Mouse (Mus musculus): ENCODE results near the gene Gabrb2.

The Gabrb2 gene

DNA sequence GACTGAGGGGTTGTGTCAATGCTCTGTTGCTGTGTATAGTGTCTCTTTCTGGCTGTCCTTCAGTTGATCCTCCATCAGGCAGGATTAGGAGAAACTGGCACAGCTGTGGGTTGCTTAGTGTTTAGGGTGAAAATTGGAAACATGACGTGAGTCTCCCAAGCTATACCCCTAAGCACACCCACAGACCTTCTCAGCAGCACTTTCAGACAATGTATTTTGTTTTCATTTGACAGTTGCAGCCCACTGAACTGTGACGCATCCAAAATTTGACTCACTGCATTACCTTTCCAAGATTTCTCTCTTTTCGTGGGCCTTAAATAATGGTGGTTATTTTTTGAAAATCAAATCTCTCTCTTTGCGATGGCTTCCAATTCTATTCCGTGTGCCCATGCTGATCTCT is 115.7 kb downstream of the Gabrb2 start:
- DNase-seq: no peak

DNA sequence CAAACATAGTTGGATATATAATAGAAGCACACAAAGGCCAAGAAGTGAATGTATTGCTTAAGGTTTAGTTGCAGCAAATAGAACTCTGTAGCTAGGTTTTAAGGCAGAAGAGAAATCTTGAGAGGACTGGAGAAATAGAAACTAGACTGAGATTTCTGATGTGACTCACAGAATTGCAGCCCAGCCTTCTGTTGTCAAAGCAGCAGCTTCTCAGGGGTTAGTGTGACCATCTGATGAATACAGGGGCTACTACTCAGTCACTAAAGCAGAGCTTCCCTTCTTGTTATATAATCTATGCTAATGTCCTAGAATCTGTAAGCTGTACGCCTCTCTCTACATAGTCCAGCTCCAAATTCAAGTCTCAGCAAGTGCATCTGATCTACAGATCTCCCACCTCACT is 116.3 kb downstream of the Gabrb2 start:
- no peak for DNase-seq

DNA sequence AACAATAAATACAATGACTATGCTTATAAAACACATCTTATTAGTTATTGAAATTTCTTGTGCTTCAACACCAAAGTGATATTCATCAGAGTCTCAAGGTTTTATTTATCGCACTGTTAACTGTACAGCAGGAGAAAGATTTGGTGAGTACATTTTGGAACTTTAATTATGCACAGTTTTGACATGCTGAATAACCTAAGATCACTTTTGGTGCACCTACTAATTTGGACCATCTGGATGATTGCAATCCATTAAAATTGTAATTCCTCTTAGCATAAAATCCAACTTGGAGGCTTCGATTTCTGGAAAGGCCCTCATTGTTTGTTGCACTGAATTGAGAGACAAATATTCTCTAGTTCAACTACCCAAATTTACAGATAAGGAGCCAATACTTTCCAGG is 123.3 kb downstream of the Gabrb2 start:
- DNase-seq: no peak

DNA sequence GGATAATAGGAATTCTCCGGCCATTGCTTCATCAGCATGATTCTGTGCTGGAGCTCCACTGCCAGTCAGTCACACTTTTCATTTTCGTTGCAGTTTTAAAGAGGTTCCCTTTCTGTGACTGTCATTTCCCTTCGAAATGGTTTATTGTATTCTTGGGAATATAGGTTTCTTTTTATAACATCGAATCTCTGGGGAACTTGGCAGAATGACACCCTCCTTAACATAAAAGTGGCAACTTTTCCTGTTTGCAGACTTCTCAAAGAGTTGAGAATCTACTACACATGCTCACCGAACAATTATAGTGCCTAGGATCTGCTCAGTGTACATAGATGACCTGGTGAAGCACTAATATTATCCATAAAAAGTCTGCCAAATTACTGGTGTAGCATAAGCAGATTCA is 146.5 kb downstream of the Gabrb2 start:
- DNase-seq: no peak

DNA sequence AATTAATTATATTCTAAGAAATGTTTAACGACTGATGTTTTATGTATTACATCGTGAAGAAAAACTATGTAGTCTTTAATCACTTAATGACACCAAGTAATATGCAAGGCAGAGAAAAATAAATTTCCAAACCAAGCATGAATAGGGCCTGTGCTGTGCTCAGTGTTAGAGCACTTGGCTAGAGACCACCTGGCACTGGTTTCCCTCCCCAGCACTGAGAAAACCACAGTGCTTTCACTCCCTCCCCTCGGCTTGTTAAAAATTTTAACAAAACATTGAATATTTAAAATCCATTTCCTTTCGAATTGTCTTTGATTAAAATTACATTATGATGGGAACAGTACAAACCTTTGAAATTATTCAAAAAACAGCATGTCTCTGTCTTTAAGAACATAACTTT is 151.9 kb downstream of the Gabrb2 start:
- DNase-seq: no peak

DNA sequence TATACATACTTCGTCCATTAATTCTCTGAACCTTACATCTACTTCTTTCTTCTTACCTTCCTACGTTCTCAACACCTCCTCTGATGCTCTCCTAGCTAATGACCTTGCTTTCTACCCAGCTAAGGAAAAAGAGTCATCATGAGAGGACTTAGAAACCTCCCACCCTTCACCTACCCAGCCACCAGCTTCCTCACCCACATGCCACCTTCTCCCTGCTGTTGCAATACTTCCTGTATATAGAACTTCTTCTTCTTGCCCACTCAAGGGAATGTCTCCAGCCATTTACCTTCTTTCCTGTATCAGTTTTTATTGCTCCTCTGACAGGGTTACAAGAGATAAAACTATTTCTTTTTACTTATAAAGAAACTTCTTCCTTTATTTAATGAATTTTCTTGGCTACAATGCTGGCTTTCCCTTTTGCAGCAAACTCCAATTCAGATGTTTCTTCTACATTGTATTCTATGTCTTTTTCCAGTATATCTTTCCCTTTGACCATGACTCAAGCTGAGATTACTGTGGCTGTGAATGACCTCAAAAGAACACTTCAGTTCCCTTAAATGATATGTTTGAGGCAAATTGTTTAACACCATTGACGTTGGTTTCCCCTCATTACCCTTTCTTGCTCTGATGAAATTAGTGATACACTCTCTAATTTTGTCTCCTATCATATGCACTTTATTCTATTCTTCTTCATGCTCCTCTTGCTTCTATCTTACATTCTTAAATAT is 155.8 kb downstream of the Gabrb2 start:
- no peak for DNase-seq

DNA sequence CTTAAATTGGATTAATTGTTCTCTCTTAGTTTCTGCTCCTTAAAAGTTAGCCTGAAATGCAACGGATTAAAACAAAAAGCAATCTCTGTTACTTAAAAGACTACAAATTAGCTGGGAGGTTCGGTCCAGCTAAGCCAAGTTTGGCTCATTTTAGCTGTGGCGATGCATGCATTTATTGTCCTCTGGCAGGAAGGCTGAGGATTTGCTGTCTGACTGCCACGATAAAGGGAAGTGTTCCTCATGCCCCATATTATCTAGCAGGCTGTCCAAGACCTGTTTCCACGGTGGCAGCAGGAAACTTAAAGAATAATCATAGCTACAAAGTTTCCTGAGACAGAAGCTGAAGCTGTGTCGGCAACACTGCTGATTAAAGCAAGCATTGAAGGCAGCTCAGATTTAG is 160.2 kb downstream of the Gabrb2 start:
- DNase-seq: no peak

DNA sequence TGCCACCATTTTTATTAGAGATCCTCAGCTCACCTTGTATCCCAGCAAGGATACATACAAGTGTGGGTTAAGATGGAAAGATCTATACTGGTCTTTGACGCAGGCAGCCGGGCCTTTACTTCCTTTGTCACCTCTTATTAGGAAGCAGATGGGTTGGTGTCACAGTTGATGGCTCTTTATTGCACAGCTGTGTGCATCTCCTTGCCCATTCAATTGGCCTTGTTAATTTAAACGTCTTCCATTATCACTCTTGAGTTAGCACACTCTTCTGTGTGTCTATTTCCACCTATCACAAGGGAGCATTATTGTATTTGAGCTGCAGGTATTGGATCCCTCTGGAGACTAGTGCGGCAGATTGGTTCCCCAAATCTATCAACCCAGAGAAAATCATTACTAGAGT is 161.6 kb downstream of the Gabrb2 start:
- DNase-seq: no peak

DNA sequence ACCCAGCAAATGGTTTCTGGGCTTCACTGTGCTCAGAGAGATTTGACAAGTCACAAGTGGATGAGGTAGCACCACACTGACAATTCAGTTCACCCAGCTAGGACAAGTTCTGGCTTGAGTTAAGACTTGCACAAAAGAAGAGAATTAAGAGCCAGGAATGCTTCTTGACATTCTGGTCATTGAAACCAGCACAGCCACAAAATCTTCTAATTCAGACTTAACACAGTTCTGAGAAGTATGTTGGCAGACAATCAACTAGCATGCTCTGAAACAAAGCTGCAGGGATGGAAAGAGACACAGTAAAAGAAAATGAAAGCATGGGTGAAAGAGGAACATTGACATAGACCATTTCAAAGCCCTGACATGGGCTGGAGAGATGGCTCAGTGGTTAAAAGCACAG is 162.2 kb downstream of the Gabrb2 start:
- no peak for DNase-seq

DNA sequence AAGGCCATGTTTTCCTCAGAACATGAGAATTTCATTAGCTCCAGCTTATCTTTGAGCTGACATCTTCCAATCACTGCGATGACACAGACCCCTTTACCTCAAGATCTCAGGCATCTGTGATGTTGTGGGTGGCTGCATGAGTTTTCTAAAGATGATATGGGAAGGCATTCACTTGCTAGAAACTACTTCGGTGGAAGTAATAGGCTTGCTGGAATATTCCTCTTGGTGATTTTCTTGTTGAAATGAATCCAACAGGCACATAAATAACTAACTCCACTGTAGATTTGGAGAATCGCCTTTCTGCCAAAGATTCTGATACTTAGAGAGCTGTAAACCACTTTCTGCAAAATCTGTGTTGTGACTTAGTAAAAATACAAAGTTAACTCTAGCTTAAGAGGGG is 172.9 kb downstream of the Gabrb2 start:
- DNase-seq: no peak

DNA sequence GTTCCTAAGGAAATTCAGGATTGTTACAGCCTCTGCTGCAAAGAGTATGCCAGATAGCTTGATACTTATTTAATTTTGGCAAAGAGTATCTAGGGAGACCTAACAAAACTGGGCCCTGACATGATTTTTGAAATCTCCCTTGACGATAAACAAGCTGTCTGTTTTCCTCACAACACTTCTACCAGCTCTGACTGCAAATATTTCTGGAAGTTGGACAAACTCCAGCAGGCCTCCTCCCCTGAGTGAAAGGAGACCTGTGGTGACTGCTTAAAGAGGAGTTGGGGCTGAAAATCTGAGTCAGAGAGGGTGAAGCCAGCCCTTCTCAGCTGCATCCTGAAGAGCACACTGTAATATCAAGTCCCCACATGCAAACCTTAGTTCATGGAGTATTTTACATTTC is 186.7 kb downstream of the Gabrb2 start:
- DNase-seq: no peak

DNA sequence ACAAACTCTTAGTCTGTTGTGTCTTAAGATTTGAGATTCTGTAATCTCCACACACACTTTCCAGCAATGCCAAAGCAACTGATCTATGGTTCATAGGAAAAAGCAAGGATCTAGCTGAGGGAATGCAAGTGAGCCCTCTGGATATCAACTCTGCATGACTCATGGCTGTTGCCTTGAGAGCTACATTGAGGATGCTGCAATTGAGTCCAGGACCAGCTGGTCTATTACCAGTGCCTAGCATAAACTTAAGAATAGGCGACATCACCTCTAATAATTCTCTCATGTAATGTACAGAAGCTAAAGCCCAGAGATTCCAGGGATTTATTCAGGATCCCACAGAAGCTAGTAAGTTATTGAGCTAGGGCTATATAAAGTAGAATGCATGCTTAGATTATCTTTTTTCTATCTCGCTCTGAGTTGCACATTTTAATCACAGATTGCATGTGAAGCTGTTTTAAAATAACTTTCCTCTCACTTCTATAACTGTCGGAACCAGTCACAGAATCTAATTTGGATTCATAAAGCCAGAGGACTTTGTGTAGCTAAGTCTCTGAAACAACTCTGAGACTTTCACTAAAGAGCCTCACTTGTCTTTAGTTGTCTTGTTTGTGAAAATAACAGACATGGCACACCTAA is 189.7 kb downstream of the Gabrb2 start:
- DNase-seq: no peak

DNA sequence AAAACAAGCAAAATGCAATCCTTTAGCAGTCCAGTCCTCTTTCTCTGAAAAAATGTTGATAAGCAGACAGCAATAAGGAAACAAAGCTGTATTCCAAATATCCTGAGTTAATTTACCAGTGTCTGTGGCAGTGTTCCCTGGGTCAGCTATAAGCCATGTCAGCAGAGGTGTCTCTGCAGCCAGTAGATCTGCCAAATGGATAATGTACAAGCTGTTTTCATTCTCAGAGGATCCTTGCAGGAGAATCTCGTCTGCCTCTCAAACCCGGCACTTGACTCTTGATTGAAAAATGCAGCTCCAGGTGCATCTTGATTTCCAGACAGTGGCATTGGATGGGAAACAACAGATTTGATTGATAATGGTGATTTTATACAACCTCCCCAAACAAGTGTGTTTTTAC is 198.6 kb downstream of the Gabrb2 start:
- DNase-seq: no peak

DNA sequence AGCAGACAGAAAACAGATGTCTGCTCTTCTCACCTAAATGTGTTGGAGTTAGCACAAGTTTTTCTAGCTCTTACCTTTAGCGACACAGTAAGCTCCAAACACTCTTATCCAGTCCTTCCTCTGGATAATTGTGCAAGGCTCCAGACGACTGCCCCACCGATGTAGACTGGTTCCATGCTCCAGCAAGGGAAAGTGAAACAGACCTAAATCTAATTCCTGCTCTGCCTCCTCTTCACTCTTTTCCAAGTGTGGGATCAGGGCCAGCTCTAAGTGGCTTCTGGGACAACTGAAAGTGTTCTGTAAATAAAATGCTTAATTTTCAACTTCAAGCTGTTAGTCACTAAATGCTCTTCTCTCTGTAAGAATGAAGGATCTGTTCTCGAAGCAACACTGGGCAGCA is 201.6 kb downstream of the Gabrb2 start:
- no peak for DNase-seq

DNA sequence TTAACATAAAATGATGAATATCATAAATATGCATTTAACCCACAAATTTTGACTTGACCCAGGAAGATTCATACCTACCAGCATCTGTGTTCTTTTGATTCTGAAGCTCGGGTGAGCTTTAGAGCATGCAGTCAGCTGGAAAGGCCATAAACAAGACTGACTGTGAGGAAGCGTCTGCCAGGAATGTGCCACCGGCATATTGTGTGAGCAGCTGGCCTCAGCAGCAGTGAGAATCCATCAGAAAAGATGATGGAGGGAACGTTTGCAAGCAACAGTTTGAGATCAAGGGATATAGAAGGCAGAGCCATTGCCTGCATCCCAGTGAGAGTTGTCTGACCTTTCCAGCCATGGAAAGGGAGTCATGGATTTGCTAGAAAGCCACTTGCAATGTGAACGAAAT is 230.6 kb downstream of the Gabrb2 start:
- DNase-seq: no peak

DNA sequence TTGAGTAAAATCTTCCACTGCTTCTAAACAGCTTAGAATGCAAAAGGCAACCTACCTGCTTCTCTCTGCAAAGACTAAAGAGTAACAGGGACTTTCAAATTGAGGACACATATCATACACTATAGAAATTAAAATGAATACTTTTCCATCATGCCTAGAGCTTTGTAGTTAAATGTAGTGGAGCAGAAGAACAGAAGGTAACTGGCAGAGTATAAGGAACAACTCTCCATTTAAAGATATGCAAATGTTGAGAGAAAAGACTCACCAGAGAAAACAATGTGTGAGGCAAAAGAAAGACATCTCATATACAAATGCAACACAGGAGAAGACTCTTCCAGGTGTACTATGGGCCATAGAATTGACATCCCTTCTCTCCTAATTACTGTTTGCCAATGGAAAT is 232.0 kb downstream of the Gabrb2 start:
- no peak for DNase-seq

DNA sequence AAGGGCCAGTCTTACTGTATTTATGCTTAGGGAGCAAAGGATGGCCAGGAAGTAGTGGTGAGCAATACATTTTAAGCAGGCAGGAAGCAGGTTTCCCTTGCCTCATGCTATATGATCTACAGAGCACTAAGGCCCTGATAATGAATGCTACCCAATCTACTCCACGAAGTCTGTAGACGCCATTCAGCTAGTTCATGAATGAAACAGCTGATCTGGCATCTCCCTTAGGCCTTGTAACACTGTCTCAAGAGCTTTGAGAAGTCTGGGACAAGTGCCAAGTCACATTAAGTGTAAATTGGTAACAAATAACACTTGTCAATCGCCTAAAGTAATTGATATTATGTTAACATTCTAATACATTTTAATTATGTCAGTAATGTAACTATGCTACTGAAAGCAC is 234.6 kb downstream of the Gabrb2 start:
- DNase-seq: no peak

DNA sequence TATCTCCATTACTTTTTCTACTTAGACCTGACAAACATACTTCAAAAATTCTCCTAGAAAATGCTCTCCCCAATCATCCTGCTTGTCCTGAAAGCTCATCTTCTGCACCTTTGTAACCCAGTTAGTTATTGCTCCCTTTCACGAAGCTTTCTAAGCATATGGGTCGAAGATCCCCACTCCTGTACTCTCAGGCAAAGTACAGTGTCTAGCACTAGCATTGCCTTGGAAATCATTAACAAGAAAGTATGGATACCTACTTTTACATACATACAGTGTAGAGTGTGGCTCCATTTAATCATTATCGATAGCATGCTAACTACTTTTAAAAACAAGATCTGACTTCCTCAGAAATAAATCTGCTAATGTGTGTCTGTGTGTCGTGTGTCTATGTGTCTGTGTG is 249.1 kb downstream of the Gabrb2 start:
- no peak for DNase-seq
